Mouse (Mus musculus) adrenal gland, adult (tissue): ENCODE measurements around the gene Pam16.
"Not testable (repeated sequence)": the region's sequence is repeated elsewhere in the genome, so short reads cannot be mapped to it uniquely, and the experiment has no call there.

Experiments
- DNase-seq, 2 experiments: peaks; one replicate each; pipeline ENCODE4 v3.0.0; 2022 to 2023; ENCODE audit warnings: low spot score in 1 of 2; ENCODE audit not compliant: inconsistent age in 2 of 2

Pam16 gene

GRCm38 (mm10) chr16:4594814-4595526, 29.8 kb downstream of the Pam16 start:
- peak; percentile 61 to 85 for DNase-seq

GRCm38 (mm10) chr16:4593971-4594813, 30.6 kb downstream of the Pam16 start, which contains the start of gene Glis2:
Gene Glis2 (plus strand): TSS chr16:4594713.
- peak; percentile 74 to 89 for DNase-seq

- DNase-seq: peak; percentile 61 to 84
These were observed 31.6 kb downstream of the Pam16 start for GRCm38 (mm10) chr16:4592909-4593875.

- no peak for DNase-seq
These were observed 34.6 kb downstream of the Pam16 start for GRCm38 (mm10) chr16:4590236-4590635.

- peak; percentile 57 to 70 for DNase-seq
These were observed 37.1 kb downstream of the Pam16 start for GRCm38 (mm10) chr16:4587516-4588210.

GRCm38 (mm10) chr16:4586531-4587123, 38.2 kb downstream of the Pam16 start:
- DNase-seq: peak; percentile 99

GRCm38 (mm10) chr16:4585642-4586530, 38.9 kb downstream of the Pam16 start:
- no peak for DNase-seq

- no peak for DNase-seq
These were observed 40.4 kb downstream of the Pam16 start for GRCm38 (mm10) chr16:4584438-4584837.

GRCm38 (mm10) chr16:4583807-4584206, 41.0 kb downstream of the Pam16 start:
- DNase-seq: no peak

GRCm38 (mm10) chr16:4581179-4581578, 43.6 kb downstream of the Pam16 start:
- not testable (repeated sequence) for DNase-seq

- no peak for DNase-seq
These were observed 46.2 kb downstream of the Pam16 start for GRCm38 (mm10) chr16:4578630-4579029.

GRCm38 (mm10) chr16:4576873-4577272, 47.9 kb downstream of the Pam16 start:
- no peak for DNase-seq

GRCm38 (mm10) chr16:4576038-4576437, 48.8 kb downstream of the Pam16 start:
- no peak for DNase-seq

- DNase-seq: peak in 1 of 2 experiments; percentile 47
These were observed 54.1 kb downstream of the Pam16 start for GRCm38 (mm10) chr16:4570737-4571136.

- DNase-seq: peak; percentile 80 to 94
These were observed 56.9 kb downstream of the Pam16 start for GRCm38 (mm10) chr16:4567912-4568311.
